Mouse (Mus musculus): ENCODE data around the gene Usp18. TPM values are rescaled to one million over a fixed set of nuclear protein-coding genes. Genes with fewer than 3 reads are reported as not detected.

Gene Usp18
- polyA plus RNA-seq, 1 experiment from 2014 or later, result 6.3 TPM

GRCm38 (mm10) chr6:121261233-121261632 lies 15.5 kb downstream of the Usp18 start:
- DNase-seq, result no peak
- no peaks in the 10 kb centered on the region for H3K27me3 ChIP-seq
- no peaks in the 10 kb centered on the region for H3K4me1 ChIP-seq (replicated peaks)
- H3K9me3 ChIP-seq (replicated peaks), result no peaks in the 10 kb centered on the region
- WGBS (ENCODE audit: insufficient replicate concordance), result 55% methylated on average over 8 of the region's 8 CpGs
- H3K4me2 ChIP-seq, result no peak overlapping the region
- H3K36me3 ChIP-seq, result 0 out of 2 replicates have a peak, but pooled peaks cover 6% of the 10 kb centered on the region
- H3K9ac ChIP-seq, result no peak overlapping the region
- ATAC-seq (ENCODE audit: low read depth), result no peak
- no peak overlapping the region for H3K27ac ChIP-seq
- no peak overlapping the region for H3K4me3 ChIP-seq (replicated peaks)

GRCm38 (mm10) chr6:121262004-121262403 lies 16.3 kb downstream of the Usp18 start:
- WGBS (ENCODE audit: insufficient replicate concordance), result 85% methylated on average over 10 of the region's 10 CpGs
- Histone ChIP-seq H3K27me3 (no peaks in the 10 kb centered on the region), H3K4me3 (replicated peaks) (no peak overlapping the region), H3K4me1 (replicated peaks) (no peaks in the 10 kb centered on the region), H3K4me2 (no peak overlapping the region), H3K27ac (no peak overlapping the region), H3K9ac (no peak overlapping the region), H3K9me3 (replicated peaks) (no peaks in the 10 kb centered on the region), H3K36me3 (0 out of 2 replicates have a peak, but pooled peaks cover 6% of the 10 kb centered on the region)
- DNase-seq (no peak), ATAC-seq (ENCODE audit: low read depth) (no peak)

DNA sequence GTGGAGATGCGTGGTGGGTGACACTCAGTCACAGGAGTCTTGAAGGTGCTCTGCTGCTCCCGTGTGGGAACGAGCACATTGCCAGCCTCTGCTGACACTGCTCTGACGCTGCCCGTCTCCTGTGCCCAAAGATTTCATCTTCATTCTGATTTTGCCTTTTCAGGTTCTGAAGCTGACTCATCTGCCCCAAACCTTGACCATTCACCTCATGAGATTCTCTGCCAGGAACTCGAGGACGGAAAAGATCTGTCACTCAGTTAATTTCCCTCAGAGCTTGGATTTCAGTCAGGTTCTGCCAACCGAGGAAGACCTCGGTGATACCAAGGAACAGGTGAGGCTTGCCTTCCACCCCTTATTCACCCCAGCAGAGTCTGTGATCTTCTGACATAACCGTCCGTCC lies 16.8 kb downstream of the Usp18 start:
- Histone ChIP-seq H3K27me3 (no peaks in the 10 kb centered on the region), H3K36me3 (0 out of 2 replicates have a peak, but pooled peaks cover 5% of the 10 kb centered on the region)
- WGBS (ENCODE audit: insufficient replicate concordance), result 81% methylated on average over 11 of the region's 11 CpGs

GRCm38 (mm10) chr6:121270156-121270555 lies 24.4 kb downstream of the Usp18 start:
- Histone ChIP-seq H3K9ac (no peak overlapping the region), H3K4me3 (replicated peaks) (no peak overlapping the region), H3K9me3 (replicated peaks) (no peaks in the 10 kb centered on the region), H3K36me3 (0 out of 2 replicates have a peak, but pooled peaks cover 2% of the 10 kb centered on the region), H3K27me3 (no peaks in the 10 kb centered on the region), H3K27ac (no peak overlapping the region), H3K4me2 (no peak overlapping the region), H3K4me1 (replicated peaks) (no peaks in the 10 kb centered on the region; the same call in 1 of the 2 replicates)
- ATAC-seq (ENCODE audit: low read depth) (no peak), DNase-seq (no peak)
- 56% methylated on average over 6 of the region's 6 CpGs for WGBS (ENCODE audit: insufficient replicate concordance)

More for the DNA sequence above, 16.8 kb downstream of the Usp18 start:
- H3K4me3 ChIP-seq (replicated peaks), result no peak overlapping the region
- no peaks in the 10 kb centered on the region for H3K4me1 ChIP-seq (replicated peaks)
- no peak overlapping the region for H3K27ac ChIP-seq
- ATAC-seq (ENCODE audit: low read depth) (no peak), DNase-seq (no peak)
- no peak overlapping the region for H3K4me2 ChIP-seq
- no peaks in the 10 kb centered on the region for H3K9me3 ChIP-seq (replicated peaks)
- H3K9ac ChIP-seq, result no peak overlapping the region

DNA sequence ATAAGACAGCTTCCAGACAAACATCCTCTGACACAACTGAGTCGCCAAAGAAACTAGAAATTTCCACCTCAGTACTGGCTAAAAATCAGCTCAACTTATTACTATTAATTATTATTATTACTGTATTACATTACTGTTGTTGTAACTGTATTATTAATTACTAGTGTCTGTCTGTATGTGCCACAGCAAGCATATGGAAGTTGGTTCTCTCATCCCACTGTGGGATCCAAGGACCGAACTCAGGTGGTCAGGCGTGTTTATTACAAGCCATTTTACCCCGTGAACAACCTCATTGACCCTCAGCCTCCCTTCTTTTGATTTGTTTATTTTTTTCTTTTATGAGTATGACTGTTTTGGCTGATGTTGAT lies 26.0 kb downstream of the Usp18 start:
- Histone ChIP-seq H3K4me2 (peak overlapping the region; percentile 77), H3K9ac (no peak overlapping the region), H3K27me3 (no peaks in the 10 kb centered on the region), H3K4me3 (replicated peaks) (peak overlapping the region; percentile 68), H3K9me3 (replicated peaks) (no peaks in the 10 kb centered on the region), H3K27ac (no peak overlapping the region), H3K36me3 (no peaks in the 10 kb centered on the region), H3K4me1 (replicated peaks) (no peaks in the 10 kb centered on the region; the same call in 1 of the 2 replicates)
- WGBS (ENCODE audit: insufficient replicate concordance), result 10% methylated on average over 4 of the region's 4 CpGs
- ATAC-seq (ENCODE audit: low read depth), result no peak
- DNase-seq, result no peak

DNA sequence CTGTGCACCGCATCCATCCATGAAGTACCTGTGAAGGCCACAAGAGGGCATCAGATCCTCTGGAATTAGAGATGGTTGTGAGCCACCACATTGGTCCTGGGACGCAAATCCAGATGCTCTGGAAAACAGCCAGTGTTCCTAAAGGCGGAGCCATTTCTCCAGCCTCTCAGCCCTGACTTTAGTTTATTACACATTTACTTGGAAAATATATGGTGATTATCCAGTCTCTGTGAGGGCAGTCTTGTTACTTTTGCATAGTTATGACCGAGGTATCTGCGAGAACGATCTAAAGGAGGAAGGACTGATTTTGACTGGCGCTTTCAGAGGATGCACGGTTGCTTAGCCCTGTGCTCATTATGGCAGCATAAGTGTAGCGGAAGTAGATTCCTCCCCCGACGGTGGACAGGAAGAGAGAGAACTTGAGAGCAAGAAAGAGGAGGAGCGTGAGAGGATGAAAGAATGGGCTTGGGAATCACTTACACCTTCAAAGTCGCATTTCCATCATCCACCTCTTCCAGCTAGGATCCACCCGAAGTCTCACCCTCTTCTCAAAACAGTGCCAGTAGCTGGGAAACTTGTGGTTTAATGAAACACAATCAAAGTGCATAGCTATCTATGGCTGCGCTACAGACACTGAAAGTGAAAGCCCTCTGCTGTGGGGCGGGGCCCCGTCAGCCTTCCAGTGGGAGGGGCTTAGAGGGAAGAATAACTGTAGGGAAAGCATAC lies 26.5 kb downstream of the Usp18 start:
- Histone ChIP-seq H3K27ac (no peak overlapping the region), H3K36me3 (no peaks in the 10 kb centered on the region), H3K9me3 (replicated peaks) (no peaks in the 10 kb centered on the region), H3K9ac (peak overlapping the region; percentile 46), H3K4me2 (peak overlapping the region; percentile 77), H3K4me1 (replicated peaks) (no peaks in the 10 kb centered on the region; the same call in 1 of the 2 replicates), H3K27me3 (no peaks in the 10 kb centered on the region), H3K4me3 (replicated peaks) (peak overlapping the region; percentile 68)
- ATAC-seq (ENCODE audit: low read depth), result peak; percentile 85
- WGBS (ENCODE audit: insufficient replicate concordance), result 5% methylated on average over 17 of the region's 17 CpGs
- DNase-seq, result peak; percentile 52

DNA sequence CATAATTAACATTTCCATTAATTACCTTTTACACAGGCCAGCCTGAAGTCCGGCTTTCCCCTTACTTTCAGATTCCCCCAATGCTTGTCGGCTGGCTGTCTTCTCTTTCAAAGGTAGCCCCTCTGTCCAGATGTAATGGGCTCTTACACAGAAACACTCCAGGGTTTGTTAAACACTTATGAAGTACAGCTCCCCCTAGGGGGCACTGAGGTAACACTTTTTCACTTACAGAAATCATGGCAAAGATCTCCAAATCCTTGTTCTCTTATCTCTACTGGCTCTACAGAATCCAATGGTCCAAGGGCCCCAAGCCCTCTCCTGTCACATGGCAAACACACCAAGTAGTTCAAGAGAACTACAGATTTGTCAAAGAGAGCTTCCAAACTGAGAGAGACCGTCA lies 28.6 kb downstream of the Usp18 start:
- DNase-seq (peak; percentile 8), ATAC-seq (ENCODE audit: low read depth) (no peak)
- H3K4me1 ChIP-seq (replicated peaks), result no peaks in the 10 kb centered on the region; the same call in 1 of the 2 replicates
- H3K27me3 ChIP-seq, result no peaks in the 10 kb centered on the region
- no peak overlapping the region for H3K9ac ChIP-seq
- no peak overlapping the region for H3K4me2 ChIP-seq
- 51% methylated on average over 3 of the region's 3 CpGs for WGBS (ENCODE audit: insufficient replicate concordance)
- no peaks in the 10 kb centered on the region for H3K9me3 ChIP-seq (replicated peaks)
- H3K27ac ChIP-seq, result no peak overlapping the region
- H3K36me3 ChIP-seq, result no peaks in the 10 kb centered on the region
- H3K4me3 ChIP-seq (replicated peaks), result no peak overlapping the region

GRCm38 (mm10) chr6:121284132-121284531 lies 38.4 kb downstream of the Usp18 start:
- no peaks in the 10 kb centered on the region for H3K9me3 ChIP-seq (replicated peaks)
- DNase-seq, result no peak

DNA sequence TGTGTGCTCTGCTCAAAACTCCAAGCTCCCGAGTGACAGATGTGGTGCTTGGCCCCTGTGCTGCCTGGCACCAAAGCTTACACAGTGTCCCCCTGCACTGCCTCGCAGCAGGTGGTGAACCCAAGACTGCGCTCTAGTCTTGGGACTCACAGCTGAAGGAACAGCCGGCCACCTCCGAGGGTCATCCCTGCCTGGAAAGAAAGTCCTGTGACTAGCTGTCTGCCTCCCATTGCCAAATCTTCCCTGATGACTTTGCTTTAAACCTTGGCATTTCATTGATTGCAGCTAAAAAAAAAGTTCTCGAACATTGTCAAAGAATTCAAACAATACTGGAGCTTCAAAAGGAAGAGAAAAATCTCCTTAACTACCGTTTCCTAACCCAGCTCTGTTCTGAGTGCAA lies 53.6 kb downstream of the Usp18 start:
- H3K36me3 ChIP-seq, result no peaks in the 10 kb centered on the region
- no peak overlapping the region for H3K9ac ChIP-seq
- H3K27me3 ChIP-seq, result 0 out of 2 replicates have a peak, but pooled peaks cover 5% of the 10 kb centered on the region
- H3K4me2 ChIP-seq, result no peak overlapping the region
- 0 out of 2 replicates have a peak overlapping the region, but pooled peaks have one; percentile 34 for H3K27ac ChIP-seq
- no peak overlapping the region for H3K4me3 ChIP-seq (replicated peaks)
- H3K9me3 ChIP-seq (replicated peaks), result no peaks in the 10 kb centered on the region
- 46% methylated on average over 7 of the region's 7 CpGs for WGBS (ENCODE audit: insufficient replicate concordance)
- peaks cover 12% of the 10 kb centered on the region for H3K4me1 ChIP-seq (replicated peaks)
- DNase-seq (no peak), ATAC-seq (ENCODE audit: low read depth) (no peak)

More at GRCm38 (mm10) chr6:121284132-121284531, 38.4 kb downstream of the Usp18 start:
- H3K27me3 ChIP-seq, result no peaks in the 10 kb centered on the region
- no peak overlapping the region for H3K9ac ChIP-seq
- H3K36me3 ChIP-seq, result no peaks in the 10 kb centered on the region
- no peak overlapping the region for H3K4me2 ChIP-seq
- H3K27ac ChIP-seq, result no peak overlapping the region
- no peak for ATAC-seq (ENCODE audit: low read depth)
- no peak overlapping the region for H3K4me3 ChIP-seq (replicated peaks)
- H3K4me1 ChIP-seq (replicated peaks), result no peaks in the 10 kb centered on the region
- WGBS (ENCODE audit: insufficient replicate concordance), result 86% methylated on average over 5 of the region's 5 CpGs

- peak within 1 kb of the TSS; percentile 29; the same call in 1 of the 2 replicates for H3K4me3 ChIP-seq (replicated peaks)
- no peaks in the 10 kb centered on the region for H3K36me3 ChIP-seq
- peaks cover 14% of the 10 kb centered on the region for H3K4me1 ChIP-seq (replicated peaks)
- peak within 1 kb of the TSS; percentile 25 for H3K4me2 ChIP-seq
- peak within 1 kb of the TSS; percentile 53 for H3K27ac ChIP-seq
- DNase-seq, result peak; percentile 3
- ATAC-seq (ENCODE audit: low read depth), result peak; percentile 67
- WGBS (ENCODE audit: insufficient replicate concordance), result 15% methylated on average over 11 of the region's 11 CpGs
- no peaks in the 10 kb centered on the region for H3K9me3 ChIP-seq (replicated peaks)
- no peak within 1 kb of the TSS for H3K9ac ChIP-seq
- H3K27me3 ChIP-seq, result 0 out of 2 replicates have a peak, but pooled peaks cover 8% of the 10 kb centered on the region
These were observed 54.2 kb downstream of the Usp18 start, which contains the start of gene Slc6a13 for GRCm38 (mm10) chr6:121299954-121300353. Slc6a13 (plus strand) TSS chr6:121300227.

GRCm38 (mm10) chr6:121300504-121300903 lies 54.8 kb downstream of the Usp18 start:
- H3K4me1 ChIP-seq (replicated peaks), result peaks cover 15% of the 10 kb centered on the region
- no peaks in the 10 kb centered on the region for H3K9me3 ChIP-seq (replicated peaks)
- H3K27ac ChIP-seq, result peak overlapping the region; percentile 53
- DNase-seq (no peak), ATAC-seq (ENCODE audit: low read depth) (peak; percentile 70)
- H3K4me3 ChIP-seq (replicated peaks), result peak overlapping the region; percentile 29; the same call in 1 of the 2 replicates
- no peak overlapping the region for H3K9ac ChIP-seq
- 0 out of 2 replicates have a peak, but pooled peaks cover 8% of the 10 kb centered on the region for H3K27me3 ChIP-seq
- H3K36me3 ChIP-seq, result no peaks in the 10 kb centered on the region
- H3K4me2 ChIP-seq, result peak overlapping the region; percentile 25
- WGBS (ENCODE audit: insufficient replicate concordance), result 38% methylated on average over 9 of the region's 9 CpGs

Measured in liver, embryonic 13.5 days (tissue).